Comparison of ENCODE assay signal across 15 mouse cellular contexts in the genomic region with DNA sequence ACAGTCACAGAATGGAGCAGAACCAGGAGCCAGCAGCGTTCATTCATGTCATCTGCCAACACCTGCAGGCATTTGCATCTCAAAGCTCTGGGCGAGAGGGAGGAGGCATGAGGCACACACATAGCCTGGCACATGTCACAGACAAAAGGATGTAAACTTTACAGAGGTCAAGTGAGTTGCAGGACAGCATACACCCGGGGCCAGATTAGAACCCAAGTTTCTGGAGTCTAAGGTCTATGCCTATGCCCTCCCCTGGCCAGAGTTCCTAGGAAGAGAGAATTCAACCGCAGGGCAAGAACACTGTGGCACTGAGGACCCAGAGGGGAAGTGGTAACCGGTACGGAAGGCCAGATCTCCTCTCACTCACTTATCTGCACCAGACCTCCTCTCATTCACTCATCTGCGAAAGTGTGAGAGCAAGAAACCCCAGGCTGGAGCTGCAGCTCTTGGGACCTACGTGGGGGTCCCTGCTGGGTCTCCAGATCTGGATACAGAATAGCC. TPM values are rescaled to one million over a fixed set of nuclear protein-coding genes. Genes with fewer than 3 reads are reported as not detected.
DNase-seq lines count a peak whose midpoint lies in the region; ATAC-seq lines count a peak whose summit lies in the region.
"Had no signal": no experiment of that assay in that cellular context is flagged by ENCODE, and none has a peak within 500 bp of the region (broad histone marks: within the 10 kb centered on the region; RNA-seq: fewer than 3 reads in every experiment).

Gene Cnr2 (plus strand): TSS at position 324 of the 501 bp plus-strand sequence.

- no peaks in the 10 kb centered on the region for H3K9me3 ChIP-seq in liver, embryonic 11.5 days (ENCODE audit: control insufficient read depth, low read length)
- H3K9me3 ChIP-seq in liver, embryonic 15.5 days (replicated peaks) = no peaks in the 10 kb centered on the region
- H3K9me3 ChIP-seq in forebrain, embryonic 11.5 days (ENCODE audit: control insufficient read depth, low read length) = no peaks in the 10 kb centered on the region
- H3K9me3 ChIP-seq: forebrain, embryonic 10.5 days; neural tube, embryonic 15.5 days had no signal

- peak within 1 kb of the TSS; percentile 64 for H3K4me2 ChIP-seq in liver, embryonic 11.5 days
- H3K4me2 ChIP-seq in liver, embryonic 15.5 days = peak within 1 kb of the TSS; percentile 61
- no peak within 1 kb of the TSS for H3K4me2 ChIP-seq in forebrain, embryonic 11.5 days (ENCODE audit: low read depth, low read length, severe bottlenecking)
- H3K4me2 ChIP-seq: midbrain, embryonic 11.5 days; neural tube, embryonic 15.5 days had no signal

- H3K4me3 ChIP-seq in liver, embryonic 11.5 days (ENCODE audit: low read depth, low read length) = peak within 1 kb of the TSS; percentile 41
- H3K4me3 ChIP-seq in liver, embryonic 15.5 days (replicated peaks) = peak within 1 kb of the TSS; percentile 40
- H3K4me3 ChIP-seq in forebrain, embryonic 11.5 days (ENCODE audit: low read depth, low read length) = no peak within 1 kb of the TSS
- H3K4me3 ChIP-seq: forebrain, embryonic 10.5 days; neural tube, embryonic 15.5 days had no signal

- no peaks in the 10 kb centered on the region for H3K36me3 ChIP-seq in liver, embryonic 11.5 days (ENCODE audit: control insufficient read depth, insufficient read depth, low read length)
- no peaks in the 10 kb centered on the region for H3K36me3 ChIP-seq in liver, embryonic 15.5 days (replicated peaks)
- H3K36me3 ChIP-seq in forebrain, embryonic 11.5 days (ENCODE audit: control insufficient read depth, insufficient read depth, low read length) = no peaks in the 10 kb centered on the region
- H3K36me3 ChIP-seq: forebrain, embryonic 10.5 days; neural tube, embryonic 15.5 days had no signal

- ATAC-seq in liver, embryonic 11.5 days (replicated peaks; ENCODE audit: low FRiP score) = peak; percentile 36; the same call in 1 of the 2 replicates
- ATAC-seq in liver, embryonic 15.5 days (ENCODE audit: insufficient read depth) = no peak
- ATAC-seq in forebrain, embryonic 11.5 days (replicated peaks; ENCODE audit: low FRiP score) = no peak

- H3K27me3 ChIP-seq in liver, embryonic 11.5 days (replicated peaks; ENCODE audit: control insufficient read depth, insufficient read depth, low read length) = no peaks in the 10 kb centered on the region
- no peaks in the 10 kb centered on the region for H3K27me3 ChIP-seq in liver, embryonic 15.5 days
- H3K27me3 ChIP-seq in forebrain, embryonic 11.5 days (ENCODE audit: control insufficient read depth, insufficient read depth, low read length) = no peaks in the 10 kb centered on the region
- H3K27me3 ChIP-seq: neural tube, embryonic 15.5 days had no signal

- peak within 1 kb of the TSS; percentile 61 for H3K9ac ChIP-seq in liver, embryonic 11.5 days (ENCODE audit: low read depth, low read length)
- peak within 1 kb of the TSS; percentile 6; the same call in 1 of the 2 replicates for H3K9ac ChIP-seq in liver, embryonic 15.5 days
- H3K9ac ChIP-seq in forebrain, embryonic 11.5 days (ENCODE audit: low read length) = no peak within 1 kb of the TSS
- H3K9ac ChIP-seq: neural tube, embryonic 15.5 days had no signal

- peak within 1 kb of the TSS; percentile 75 for H3K27ac ChIP-seq in liver, embryonic 11.5 days (ENCODE audit: low read depth, low read length)
- peak within 1 kb of the TSS; percentile 71 for H3K27ac ChIP-seq in liver, embryonic 15.5 days (replicated peaks)
- no peak within 1 kb of the TSS for H3K27ac ChIP-seq in forebrain, embryonic 11.5 days (ENCODE audit: low read depth, low read length)
- H3K27ac ChIP-seq: forebrain, embryonic 10.5 days; neural tube, embryonic 15.5 days had no signal

- WGBS in liver, embryonic 11.5 days = 28% methylated on average over 8 of the region's 8 CpGs
- WGBS in liver, embryonic 15.5 days (ENCODE audit: insufficient replicate concordance) = 8% methylated on average over 8 of the region's 8 CpGs
- 72% methylated on average over 8 of the region's 8 CpGs for WGBS in forebrain, embryonic 11.5 days

- H3K4me1 ChIP-seq in liver, embryonic 11.5 days (replicated peaks; ENCODE audit: control insufficient read depth, insufficient read depth, low read length) = peaks cover 49% of the 10 kb centered on the region
- H3K4me1 ChIP-seq in liver, embryonic 15.5 days (replicated peaks) = peaks cover 69% of the 10 kb centered on the region
- H3K4me1 ChIP-seq in forebrain, embryonic 11.5 days (replicated peaks; ENCODE audit: control insufficient read depth, insufficient read depth, low read length) = no peaks in the 10 kb centered on the region
- H3K4me1 ChIP-seq: forebrain, embryonic 10.5 days; neural tube, embryonic 15.5 days had no signal

- DNase-seq in liver, embryonic 11.5 days (ENCODE audit: low spot score) = peak; percentile 38
- DNase-seq in liver (no peak), MEL-GATA-1-ER (ENCODE audit: extremely low read depth, low read depth) (peak; percentile 78)
- DNase-seq in thymus, postnatal 0 days (ENCODE audit: low spot score) = peak; percentile 68
- no peak for DNase-seq in cerebellum, adult 11-12 months
- no peak for DNase-seq in kidney, postnatal 14 days
- no peak for DNase-seq in forebrain, embryonic 11.5 days (ENCODE audit: low spot score)
- DNase-seq: adrenal gland, postnatal 25 days; cerebellum, postnatal 25 days; gastrocnemius, postnatal 36 days; kidney, adult 18-20 months had no signal

RNA-seq across cellular contexts. Expression of gene Cnr2, which starts in this region (rescaled TPM):
- 6.3 and 7.1 TPM in 2 replicates for polyA plus RNA-seq in liver, embryonic 11.5 days (2014; fragmentation: Nextera tagmentation; extraction: Ambion mirVana)
- 2.8 and 3.0 TPM in 2 replicates for polyA plus RNA-seq in liver, embryonic 15.5 days (2015; fragmentation: Nextera tagmentation; extraction: Ambion mirVana)
- 5.5 and 5.8 TPM in 2 replicates for polyA plus RNA-seq in thymus, postnatal 0 days (2015; fragmentation: Nextera tagmentation; extraction: Ambion mirVana)
- polyA plus RNA-seq in forebrain, embryonic 11.5 days (2014; fragmentation: Nextera tagmentation; extraction: Ambion mirVana) = 0.13 and 0.17 TPM in 2 replicates

Comparison
In these comparisons a context has a peak if more than half of its experiments do, and no peak if none do; other contexts are left out.
1. DNase-seq: peak in liver, embryonic 11.5 days (single experiment), MEL-GATA-1-ER (single experiment) and thymus, postnatal 0 days (single experiment); none in liver (single experiment), cerebellum, adult 11-12 months (single experiment), kidney, postnatal 14 days (single experiment) and forebrain, embryonic 11.5 days (single experiment).